Mouse (Mus musculus) heart, postnatal 0 days (tissue): ENCODE results near the gene ccdc198.
"Not testable (repeated sequence)": the region's sequence is repeated elsewhere in the genome, so short reads cannot be mapped to it uniquely, and the experiment has no call there.

Source experiments
- CTCF ChIP-seq: IDR thresholded peaks from 2 replicates; pipeline ENCODE4 v1.5.1; 2016; ENCODE audit warnings: antibody characterized with exemption, control low read depth, low read depth
- EP300 ChIP-seq: IDR thresholded peaks from 2 replicates; pipeline ENCODE4 v1.6.1; 2016; ENCODE audit warnings: antibody characterized with exemption, low read depth

GRCm38 (mm10) chr14:49219466-49220022 is 25.7 kb downstream of the ccdc198 start:
- TF ChIP-seq CTCF, EP300: not testable (repeated sequence)
